Mouse (Mus musculus): ENCODE results near the gene Fnip2.
A peak's percentile ranks its signal among the peaks of the same experiment; 100 is the strongest.

Fnip2 gene

DNA sequence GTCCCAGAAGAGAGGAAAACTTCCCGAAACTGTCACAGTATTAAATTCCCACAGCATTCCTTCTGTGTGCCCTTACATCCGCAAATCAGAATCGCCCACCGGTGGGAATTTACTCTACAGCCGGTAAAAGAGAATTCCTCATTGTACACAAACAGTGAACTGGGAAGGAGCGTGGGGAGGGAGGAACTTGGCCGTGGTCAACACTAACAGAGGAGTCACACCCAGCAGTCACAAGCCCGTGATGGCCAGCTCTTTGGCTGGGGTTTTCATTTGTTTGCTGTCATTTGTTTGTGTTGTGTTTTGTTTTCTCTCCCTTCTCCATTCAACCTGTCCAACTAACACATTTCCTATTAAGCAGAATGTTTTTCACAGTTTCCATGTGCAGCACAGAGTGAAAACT, 39.7 kb downstream of the Fnip2 start:
- no peak for DNase-seq

- no peak for DNase-seq
Measured at GRCm38 (mm10) chr3:79527521-79527920, 40.1 kb downstream of the Fnip2 start.

DNA sequence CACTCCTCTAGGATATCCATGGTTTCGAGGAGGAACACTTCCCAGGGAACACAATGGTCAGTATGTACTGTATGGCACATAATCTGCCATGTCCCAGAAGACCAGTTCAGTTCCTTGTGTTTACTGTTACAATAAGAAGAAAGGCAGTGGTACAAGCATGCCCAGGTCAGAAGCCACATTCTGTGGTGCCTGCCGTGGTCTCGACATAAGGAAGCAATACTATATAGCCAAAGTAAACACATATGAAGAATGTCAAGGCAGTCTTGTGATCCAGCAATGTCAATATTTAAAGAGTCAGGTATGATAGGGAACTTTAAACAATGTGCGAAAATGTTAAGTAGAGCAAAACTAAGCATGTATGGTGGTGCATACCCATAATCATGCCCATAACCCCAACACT, 44.2 kb downstream of the Fnip2 start:
- DNase-seq: no peak

- DNase-seq: no peak
Measured at GRCm38 (mm10) chr3:79519862-79520261, 47.7 kb downstream of the Fnip2 start.

- peak; percentile 69 for DNase-seq
Measured at GRCm38 (mm10) chr3:79518761-79519527, 48.7 kb downstream of the Fnip2 start.

- no peak for DNase-seq
Measured at GRCm38 (mm10) chr3:79517884-79518591, 49.6 kb downstream of the Fnip2 start.

DNA sequence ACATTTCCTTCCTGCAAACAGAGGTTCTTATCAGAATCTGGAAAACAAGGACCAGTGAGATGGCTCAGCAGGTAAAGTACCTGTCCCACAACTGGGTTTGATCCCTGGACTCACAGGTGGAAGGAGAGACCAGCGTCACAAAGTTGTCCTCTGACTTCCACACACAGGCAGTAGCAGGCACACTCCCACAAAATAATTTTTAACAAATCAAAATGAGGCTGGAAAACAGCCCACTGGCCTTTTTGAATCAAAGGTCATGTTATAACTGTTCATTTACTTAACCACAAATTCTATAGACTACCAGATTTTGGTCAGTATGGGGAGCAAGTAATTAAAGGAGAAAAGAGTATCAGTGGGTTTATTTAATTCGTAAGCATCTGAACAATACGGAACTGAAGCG, 50.6 kb downstream of the Fnip2 start:
- DNase-seq: no peak

DNA sequence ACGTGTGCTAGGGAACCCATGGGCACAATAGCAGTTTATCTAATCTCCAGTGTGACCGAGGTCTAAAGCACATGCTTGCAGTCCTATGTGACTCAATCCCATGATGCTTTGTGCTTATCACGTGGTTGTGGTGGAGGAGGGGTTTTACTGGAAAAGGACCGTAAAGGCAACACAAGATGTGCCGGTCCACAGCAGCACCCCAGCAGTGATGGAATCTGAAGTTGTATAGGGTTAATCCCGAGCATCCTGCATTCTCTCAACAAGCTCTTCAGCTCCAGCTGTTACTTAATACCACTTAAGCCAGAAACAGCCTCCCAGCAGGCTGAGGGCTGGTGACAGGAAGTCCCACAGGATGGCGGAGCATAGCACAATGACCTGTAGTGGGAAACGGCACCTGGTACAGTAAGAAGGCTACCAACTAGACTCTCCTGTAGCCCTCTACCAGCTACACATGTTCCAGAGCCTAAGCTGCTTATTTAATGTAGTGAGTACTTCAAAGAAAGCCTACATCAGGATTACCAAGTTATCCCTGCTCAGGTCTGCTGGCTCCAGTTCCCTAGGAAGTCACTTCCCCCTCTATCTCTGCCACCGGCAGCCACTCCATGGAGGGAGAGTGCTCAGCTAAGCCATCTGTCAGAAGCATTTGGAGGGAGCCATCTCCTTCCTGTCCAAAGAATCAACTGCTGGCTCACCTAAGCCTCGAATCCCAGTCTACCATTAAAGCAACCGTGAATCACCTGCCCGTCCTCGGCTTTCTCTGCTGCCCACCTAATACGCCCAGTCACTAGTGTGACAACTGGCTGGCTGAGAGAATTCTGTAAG, 51.3 kb downstream of the Fnip2 start:
- peak; percentile 10 for DNase-seq

DNA sequence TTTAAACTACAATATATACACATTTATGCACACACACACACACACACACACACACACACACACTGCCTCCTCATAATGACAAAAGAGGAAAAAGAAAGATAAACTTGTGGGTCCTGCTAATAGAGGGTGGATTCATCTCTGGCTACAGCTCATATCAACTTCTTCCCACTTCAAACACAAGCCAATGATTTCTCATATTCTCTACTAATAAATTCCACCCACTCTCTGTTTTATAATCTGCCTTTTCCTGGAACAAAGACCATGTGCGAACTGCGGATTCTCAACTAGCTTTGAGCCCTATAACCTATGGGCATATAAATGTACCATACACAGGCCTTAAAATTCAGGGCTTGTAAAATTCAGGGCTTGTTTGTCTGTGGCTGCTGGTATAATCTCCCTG, 53.3 kb downstream of the Fnip2 start:
- DNase-seq: no peak

DNA sequence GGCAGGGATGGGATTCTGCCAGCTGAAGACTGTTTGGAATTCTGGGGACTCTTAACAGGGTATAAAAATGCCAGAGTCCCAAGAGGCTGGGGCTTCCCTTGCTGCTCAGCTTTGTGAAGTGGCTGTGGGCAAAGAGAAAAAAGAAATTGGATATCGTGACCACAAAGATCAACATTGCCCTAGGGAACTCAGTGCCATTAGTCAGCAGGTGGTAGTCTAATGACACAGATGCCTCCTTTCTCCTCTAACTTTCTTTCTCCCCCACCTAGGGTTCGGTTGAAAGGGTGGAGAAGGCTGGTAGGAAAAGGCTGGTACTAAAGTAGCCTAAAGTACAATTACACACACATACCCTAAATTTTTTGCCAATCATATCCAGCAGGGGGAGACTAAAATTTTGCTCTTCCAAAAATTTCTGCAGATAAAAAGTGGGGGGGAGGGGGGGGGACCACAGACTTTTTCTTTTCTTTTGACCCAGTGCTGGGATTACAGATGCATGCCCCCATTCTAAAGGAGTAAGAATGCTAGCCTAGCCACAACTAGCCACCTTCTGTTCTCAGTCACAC, 66.3 kb downstream of the Fnip2 start:
- no peak for DNase-seq

DNA sequence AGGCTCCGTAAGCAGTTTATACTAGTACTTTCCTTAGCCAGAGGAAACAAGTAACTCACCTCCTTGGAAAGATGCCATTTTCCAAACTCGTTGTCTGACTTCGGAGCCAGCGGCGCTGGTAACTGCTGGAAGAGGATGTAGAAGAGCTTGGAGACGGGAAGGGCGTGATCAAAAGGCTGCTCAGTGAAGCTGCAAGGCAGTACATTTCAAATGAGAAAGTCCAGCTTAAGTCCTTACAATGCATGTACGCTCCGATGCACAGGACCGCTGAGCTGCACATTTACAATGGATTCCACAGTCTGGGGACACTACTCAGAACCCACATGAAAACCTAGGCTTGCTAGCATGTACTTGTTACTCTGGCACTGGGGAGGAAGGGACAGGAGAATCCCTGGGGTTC, 67.3 kb downstream of the Fnip2 start:
- no peak for DNase-seq

- no peak for DNase-seq
Measured at GRCm38 (mm10) chr3:79496668-79497067, 70.9 kb downstream of the Fnip2 start.

DNA sequence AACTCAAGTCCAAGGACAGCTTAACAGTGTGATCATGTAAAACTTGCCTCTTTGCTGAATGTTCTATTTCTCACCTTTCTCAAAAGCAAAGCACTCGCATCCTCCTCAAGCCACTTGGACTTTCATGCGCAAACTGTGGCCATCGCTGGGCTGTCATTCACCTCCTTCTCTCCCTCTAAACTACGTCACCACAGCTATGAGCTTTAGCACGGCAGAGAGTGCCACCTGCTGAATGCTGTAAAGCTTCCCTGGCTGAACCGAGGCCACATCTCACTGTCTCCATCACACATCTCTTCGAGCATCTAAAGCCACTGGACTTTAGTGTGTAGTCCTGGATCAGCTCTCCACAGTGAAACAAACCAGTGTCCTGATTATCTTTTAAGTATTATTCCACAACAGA, 72.4 kb downstream of the Fnip2 start:
- DNase-seq: no peak

GRCm38 (mm10) chr3:79494028-79494427, 73.6 kb downstream of the Fnip2 start:
- no peak for DNase-seq

- no peak for DNase-seq
Measured at GRCm38 (mm10) chr3:79493064-79493463, 74.5 kb downstream of the Fnip2 start.

GRCm38 (mm10) chr3:79491614-79492013, 76.0 kb downstream of the Fnip2 start:
- no peak for DNase-seq

DNA sequence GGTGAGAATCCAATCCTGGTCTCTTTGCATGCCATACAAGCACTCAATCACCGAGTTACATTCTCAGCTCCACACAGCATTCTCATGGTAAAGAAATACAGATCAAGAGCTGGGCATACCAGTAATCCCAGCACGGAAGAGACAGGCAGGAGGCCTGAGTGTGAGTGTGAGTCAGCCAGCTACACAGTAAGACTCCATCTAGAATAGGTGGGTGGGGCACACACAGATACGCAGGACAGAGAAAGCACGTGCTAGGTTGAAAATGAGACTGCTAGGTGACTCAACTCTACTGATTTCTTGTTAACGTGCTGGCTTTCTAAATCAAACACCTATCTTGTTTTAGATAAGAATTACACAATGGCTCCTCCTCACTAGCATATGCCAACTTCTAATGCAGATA, 77.5 kb downstream of the Fnip2 start:
- DNase-seq: no peak

GRCm38 (mm10) chr3:79488025-79488424, 79.6 kb downstream of the Fnip2 start:
- DNase-seq: no peak

DNA sequence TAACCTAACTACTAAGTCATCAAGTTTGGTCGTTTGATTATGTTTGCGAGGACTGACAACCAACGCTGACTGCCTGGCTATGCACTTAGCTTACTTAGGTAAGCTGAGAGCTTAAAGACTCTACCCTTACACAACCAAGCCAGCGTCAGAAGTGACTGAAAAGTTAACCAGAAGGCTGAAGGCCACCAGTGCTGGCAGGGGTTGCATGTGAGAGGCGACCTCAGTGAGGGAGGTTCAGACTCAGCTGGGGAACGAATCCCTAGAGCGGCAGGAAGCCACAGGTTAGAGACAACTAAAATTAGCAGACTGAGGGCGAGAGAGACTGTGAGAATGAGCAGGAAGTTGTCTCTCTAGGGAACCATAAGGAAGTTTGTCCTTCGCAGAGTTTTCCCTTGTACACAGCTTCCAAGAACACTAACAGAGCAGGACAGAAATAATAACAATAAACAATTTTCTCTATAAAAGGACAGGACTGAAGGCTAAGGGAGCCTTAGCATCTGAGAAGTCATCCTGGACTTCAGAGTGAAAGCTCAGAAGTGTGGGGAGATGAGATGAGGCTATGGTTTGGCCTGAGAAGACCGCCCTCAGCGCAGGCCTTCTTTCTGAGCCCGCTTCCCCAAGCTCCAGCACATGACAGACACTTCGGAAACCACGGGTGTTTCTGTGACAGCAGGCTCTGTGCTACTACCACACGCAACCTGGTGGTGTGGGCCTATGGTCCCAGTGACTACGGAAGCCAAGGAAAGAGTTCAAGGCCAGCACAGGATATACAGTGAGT, 83.1 kb downstream of the Fnip2 start:
- DNase-seq: no peak

DNA sequence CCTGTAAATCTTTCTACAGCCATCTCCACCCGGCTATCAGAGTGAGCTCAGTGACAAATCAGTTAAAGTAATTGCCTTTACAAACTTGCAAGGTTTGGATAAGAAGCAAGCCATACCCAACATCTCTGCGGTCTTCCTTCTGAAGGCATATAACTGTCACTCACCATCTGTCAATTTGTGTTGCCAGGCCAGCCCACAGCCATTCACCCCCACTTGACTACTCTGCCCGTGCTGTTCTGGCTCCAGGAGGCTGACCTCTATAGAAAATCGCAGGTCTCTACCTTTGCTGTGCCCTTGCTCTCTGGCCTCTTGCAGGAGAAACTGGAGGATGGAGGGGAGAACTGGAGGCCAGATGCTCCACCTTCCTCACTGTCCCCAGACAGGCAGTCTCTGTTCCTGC, 88.7 kb downstream of the Fnip2 start:
- DNase-seq: no peak

- DNase-seq: no peak
Measured at GRCm38 (mm10) chr3:79478400-79478799, 89.2 kb downstream of the Fnip2 start.

DNA sequence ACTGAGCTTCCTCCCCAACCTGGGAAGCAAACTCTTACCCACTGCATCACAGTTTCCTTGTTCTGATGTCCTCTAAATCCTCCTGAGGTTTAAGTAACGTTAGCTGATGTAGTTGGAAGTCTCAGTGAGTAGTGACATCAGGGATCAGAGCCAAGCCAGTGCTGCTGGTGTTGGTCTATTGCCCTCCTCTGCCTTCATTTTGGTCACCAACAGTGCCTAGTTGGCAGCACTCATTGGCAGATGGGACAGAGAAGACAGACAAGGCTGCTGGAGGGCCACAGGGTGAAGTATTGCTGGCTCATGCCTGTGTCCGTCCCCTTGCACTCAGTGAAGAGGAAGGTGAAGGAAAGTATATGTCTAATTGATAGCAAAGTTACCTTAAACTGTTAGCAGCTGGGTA, 91.6 kb downstream of the Fnip2 start:
- no peak for DNase-seq

- DNase-seq: no peak
Measured at GRCm38 (mm10) chr3:79474911-79475310, 92.7 kb downstream of the Fnip2 start.

Data from embryo, embryonic 11 days (tissue).